Mouse (Mus musculus) thymus, postnatal 36 days (tissue): ENCODE data around the gene Cacnb3.
A peak's percentile ranks its signal among the peaks of the same experiment; 100 is the strongest.

Source experiments
- DNase-seq, 2 experiments: peaks; one replicate each; pipeline ENCODE4 v3.0.0; 2022; ENCODE audit warnings: mixed read lengths in 2 of 2

Cacnb3 gene

DNA sequence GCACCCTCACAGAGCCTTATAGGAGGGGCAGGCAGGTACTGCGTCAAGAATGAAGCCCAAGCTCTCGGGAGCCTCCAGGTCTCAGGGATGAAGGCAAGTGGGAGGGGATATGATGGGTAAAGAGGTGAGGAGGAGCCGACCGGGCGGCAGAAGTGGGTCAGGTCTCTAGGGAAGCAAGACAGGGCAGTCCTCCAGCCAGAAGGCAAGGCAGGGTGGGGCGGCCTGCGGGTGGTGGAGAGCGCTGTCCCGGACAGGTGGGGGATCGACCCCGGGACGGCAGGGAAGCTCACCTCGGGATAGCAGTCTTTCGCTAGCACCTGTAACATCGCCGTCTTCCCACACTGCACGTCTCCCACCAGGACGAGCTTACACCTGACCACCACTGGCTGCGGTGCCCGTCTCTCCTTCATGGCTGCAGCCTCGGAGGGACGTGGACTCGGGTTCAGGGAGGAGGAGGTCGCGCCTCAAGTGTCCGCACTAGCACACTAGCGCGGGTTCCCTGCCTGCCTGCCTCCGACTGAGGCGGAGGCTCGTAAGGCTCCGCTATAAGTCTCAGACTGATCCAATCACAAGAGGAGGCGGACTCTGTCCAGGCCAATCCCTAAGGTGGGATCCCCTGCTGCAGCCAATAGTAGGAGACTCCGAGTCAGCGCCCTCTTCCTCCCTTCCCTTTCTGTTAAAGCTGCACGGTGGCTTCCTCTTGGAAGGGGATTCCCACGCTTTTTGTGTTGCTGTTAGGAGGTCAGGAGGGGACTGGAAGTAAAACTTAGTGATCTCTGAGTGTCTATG, 46.5 kb downstream of the Cacnb3 start, which contains the start of gene Rnd1:
TSS of gene Rnd1 (minus strand) at position 522 of the 789 bp plus-strand sequence.
- peak; percentile 67 to 73 for DNase-seq

- DNase-seq: no peak
Measured at GRCm38 (mm10) chr15:98677977-98678376, 47.3 kb downstream of the Cacnb3 start.

- no peak for DNase-seq
Measured at GRCm38 (mm10) chr15:98680660-98681059, 50.0 kb downstream of the Cacnb3 start.

- DNase-seq: no peak
Measured at GRCm38 (mm10) chr15:98681633-98682032, 51.0 kb downstream of the Cacnb3 start.

GRCm38 (mm10) chr15:98683177-98683576, 52.5 kb downstream of the Cacnb3 start:
- DNase-seq: no peak

GRCm38 (mm10) chr15:98683746-98684145, 53.1 kb downstream of the Cacnb3 start:
- no peak for DNase-seq

DNA sequence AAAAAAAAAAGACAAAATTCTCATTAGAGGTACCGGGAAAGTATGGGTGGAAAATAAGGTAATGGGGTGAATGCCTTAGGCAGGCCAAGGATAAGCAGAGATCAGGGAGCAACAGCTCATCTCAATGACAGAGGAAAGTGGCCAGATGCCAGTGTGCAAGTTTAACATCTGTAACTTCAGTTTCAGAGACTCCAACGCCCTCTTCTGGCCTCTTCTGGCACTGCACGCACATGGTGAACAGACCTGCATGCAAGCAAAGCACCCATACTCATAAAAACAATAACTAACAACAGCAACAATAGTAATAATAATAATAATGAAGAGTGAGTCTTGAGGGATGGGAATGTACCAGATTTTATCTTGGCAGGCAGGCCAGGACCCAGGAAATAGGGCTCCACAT, 55.3 kb downstream of the Cacnb3 start:
- DNase-seq: no peak

GRCm38 (mm10) chr15:98689682-98690081, 59.0 kb downstream of the Cacnb3 start:
- DNase-seq: no peak

DNA sequence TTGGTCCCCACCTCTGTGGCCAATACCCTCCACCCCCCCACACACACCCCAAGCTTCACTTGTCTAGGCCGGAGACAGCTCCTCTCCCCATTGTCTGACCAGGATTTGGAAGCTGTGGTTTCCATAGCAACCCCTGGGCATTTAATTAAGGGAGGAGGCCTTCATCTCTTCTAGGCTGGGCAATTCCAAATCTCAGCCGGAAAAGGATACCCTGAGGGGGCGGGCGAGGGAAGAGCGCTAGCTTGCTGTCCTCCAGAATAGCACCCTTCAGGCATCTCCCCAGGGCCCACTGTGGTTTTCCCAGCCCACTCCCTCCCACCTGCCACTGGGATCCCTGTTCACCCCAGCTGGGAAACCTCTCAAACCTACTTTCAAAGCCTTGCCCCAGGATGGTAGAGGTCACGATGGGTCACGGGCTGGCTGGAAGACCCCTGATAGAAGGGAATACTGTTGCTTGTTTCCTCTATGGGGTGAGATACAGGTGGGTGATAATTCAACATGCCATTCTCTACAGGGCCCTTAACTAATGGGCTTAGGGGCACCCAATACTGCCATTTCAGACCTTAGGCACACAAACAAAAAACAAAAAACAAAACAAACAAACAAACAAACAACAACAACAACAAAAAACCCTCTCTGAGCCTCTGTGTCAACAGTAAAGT, 61.0 kb downstream of the Cacnb3 start:
- DNase-seq: no peak

- DNase-seq: no peak
Measured at GRCm38 (mm10) chr15:98692171-98692715, 61.6 kb downstream of the Cacnb3 start.
